Mouse (Mus musculus) CH12.LX (cell line): ENCODE data around the gene Ppp2r5c. TPM values are rescaled to one million over a fixed set of nuclear protein-coding genes. Genes with fewer than 3 reads are reported as not detected.

ENCODE experiments used
- DNase-seq: peaks from one replicate; pipeline ENCODE4 v3.0.0-alpha.2; 2013; ENCODE audit errors: extremely low read depth
- H3K27ac ChIP-seq: 2 replicates; pipeline ENCODE4 v1.5.1; 2012; ENCODE audit warnings: low read depth, mild to moderate bottlenecking, control low read depth, moderate library complexity; ENCODE audit not compliant: insufficient read depth
- H3K27me3 ChIP-seq: replicated peaks from 2 replicates; pipeline ENCODE3; 2012; ENCODE audit warnings: inconsistent platforms
- H3K36me3 ChIP-seq, 2 experiments: replicated peaks in 1 of 2; 2 replicates each; pipeline versions ENCODE3 to v1.6.1; 2012; ENCODE audit warnings: inconsistent platforms in 1 of 2, low read length in 1 of 2, mild to moderate bottlenecking in 1 of 2, mixed read lengths in 1 of 2, moderate library complexity in 1 of 2; ENCODE audit not compliant: control insufficient read depth in 1 of 2, insufficient read depth in 1 of 2
- H3K4me1 ChIP-seq, 2 experiments: 2 replicates each; pipeline ENCODE4 v1.6.1; 2012; ENCODE audit warnings: inconsistent platforms in 1 of 2, moderate library complexity in 1 of 2; ENCODE audit not compliant: insufficient read depth in 2 of 2, control insufficient read depth in 1 of 2
- H3K4me2 ChIP-seq: 2 replicates; pipeline ENCODE4 v1.6.1; 2012; ENCODE audit warnings: low read depth, mild to moderate bottlenecking, control low read depth; ENCODE audit not compliant: poor library complexity, insufficient read depth, severe bottlenecking
- H3K4me3 ChIP-seq, 3 experiments: fragments of 150-350 bp in 1 of 3; sonication (generic) in 1 of 3; replicated peaks in 1 of 3; 2 replicates each; pipeline versions ENCODE3 to v1.5.1; 2011 to 2012; ENCODE audit warnings: low read depth in 2 of 3, low read length in 2 of 3, mild to moderate bottlenecking in 2 of 3, moderate library complexity in 2 of 3, control low read depth in 1 of 3, improper control_type of control experiment in 1 of 3, inconsistent platforms in 1 of 3, mixed read lengths in 1 of 3; ENCODE audit not compliant: poor library complexity in 1 of 3
- H3K79me2 ChIP-seq: replicated peaks from 2 replicates; pipeline ENCODE4 v1.6.1; 2012; ENCODE audit warnings: mild to moderate bottlenecking, moderate library complexity; ENCODE audit not compliant: control insufficient read depth, poor library complexity, insufficient read depth, severe bottlenecking; ENCODE audit errors: extremely low read depth
- H3K9ac ChIP-seq: 2 replicates; pipeline ENCODE4 v1.6.1; 2012; ENCODE audit warnings: low read depth, mild to moderate bottlenecking, control low read depth, moderate library complexity; ENCODE audit not compliant: insufficient read depth
- H3K9me3 ChIP-seq: replicated peaks from 2 replicates; pipeline ENCODE3; 2012; ENCODE audit warnings: low read length, inconsistent platforms, mixed read lengths
- BHLHE40 ChIP-seq: IDR thresholded peaks from 2 replicates; pipeline ENCODE4 v1.6.1; 2011; ENCODE audit warnings: mild to moderate bottlenecking, low read depth, low read length, improper control_type of control experiment
- EP300 ChIP-seq: IDR thresholded peaks from 2 replicates; pipeline ENCODE4 v1.6.1; 2011; ENCODE audit warnings: low read length, improper control_type of control experiment
- GABPA ChIP-seq: IDR thresholded peaks from 2 replicates; pipeline ENCODE4 v1.6.1; 2012; ENCODE audit warnings: low read depth, low read length, improper control_type of control experiment, inconsistent platforms; ENCODE audit not compliant: insufficient replicate concordance
- JUN ChIP-seq: IDR thresholded peaks from 2 replicates; pipeline ENCODE4 v1.6.1; 2011; ENCODE audit warnings: low read depth, mild to moderate bottlenecking, low read length, improper control_type of control experiment, moderate library complexity; ENCODE audit not compliant: insufficient read depth
- JUND ChIP-seq: conservative IDR thresholded peaks from 2 replicates; pipeline ENCODE4 v1.6.1; 2011; ENCODE audit warnings: low read depth, low read length, improper control_type of control experiment
- KAT2A ChIP-seq: IDR thresholded peaks from 2 replicates; pipeline ENCODE4 v1.6.1; 2012; ENCODE audit warnings: low read length, improper control_type of control experiment, inconsistent platforms; ENCODE audit not compliant: insufficient replicate concordance
- MAZ ChIP-seq: IDR thresholded peaks from 2 replicates; pipeline ENCODE4 v1.6.1; 2012; ENCODE audit warnings: low read depth, mild to moderate bottlenecking, inconsistent platforms, low read length, improper control_type of control experiment, moderate library complexity
- MYC ChIP-seq: IDR thresholded peaks from 2 replicates; pipeline ENCODE4 v1.6.1; 2011; ENCODE audit warnings: low read depth, mild to moderate bottlenecking, improper control_type of control experiment, low read length
- NELFE ChIP-seq: IDR thresholded peaks from 2 replicates; pipeline ENCODE4 v1.6.1; 2011; ENCODE audit warnings: low read depth, low read length, improper control_type of control experiment
- POLR2AphosphoS2 ChIP-seq: IDR thresholded peaks from 2 replicates; pipeline ENCODE4 v1.6.1; 2011; ENCODE audit warnings: low read depth, low read length, improper control_type of control experiment
- SIN3A ChIP-seq: IDR thresholded peaks from 2 replicates; pipeline ENCODE4 v1.6.1; 2012; ENCODE audit warnings: low read length, improper control_type of control experiment, inconsistent platforms
- TCF12 ChIP-seq: IDR thresholded peaks from 2 replicates; pipeline ENCODE4 v1.6.1; 2014; ENCODE audit warnings: low read depth, mild to moderate bottlenecking, inconsistent platforms, low read length, improper control_type of control experiment
- UBTF ChIP-seq: IDR thresholded peaks from 2 replicates; pipeline ENCODE4 v1.6.1; 2012; ENCODE audit warnings: low read depth, mild to moderate bottlenecking, inconsistent platforms, low read length, improper control_type of control experiment, moderate library complexity
- USF1 ChIP-seq: IDR thresholded peaks from 2 replicates; pipeline ENCODE4 v1.6.1; 2014; ENCODE audit warnings: low read depth, mild to moderate bottlenecking, inconsistent platforms, low read length, improper control_type of control experiment
- USF2 ChIP-seq: conservative IDR thresholded peaks from 2 replicates; pipeline ENCODE4 v1.6.1; 2011; ENCODE audit warnings: low read depth, low read length, improper control_type of control experiment
- ZC3H11A ChIP-seq: IDR thresholded peaks from 2 replicates; pipeline ENCODE4 v1.6.1; 2012; ENCODE audit warnings: low read depth, mild to moderate bottlenecking, inconsistent platforms, low read length, improper control_type of control experiment
- ZKSCAN1 ChIP-seq: IDR thresholded peaks from 2 replicates; pipeline ENCODE4 v1.6.1; 2012; ENCODE audit warnings: low read depth, inconsistent platforms, low read length, improper control_type of control experiment, borderline replicate concordance
- ZNF384 ChIP-seq: IDR thresholded peaks from 2 replicates; pipeline ENCODE4 v1.6.1; 2012; ENCODE audit warnings: low read depth, low read length, improper control_type of control experiment, inconsistent platforms
- dilution Hi-C: fragments of 300-500 bp; cut with MboI; formaldehyde crosslinking; loops from 2 replicates; pipeline ENCODE4 v1.14.3; 2020; ENCODE audit warnings: low sequenced_read_pairs; ENCODE audit not compliant: extremely low pct_unique_long_range_greater_than_20kb, extremely low pct_ligation_motif_present
- in situ Hi-C: fragments of 300-500 bp; cut with MboI; formaldehyde crosslinking; loops from 3 replicates; pipeline ENCODE4 v1.14.3; 2019; ENCODE audit warnings: low sequenced_read_pairs, low pct_ligation_motif_present, low pct_unique_long_range_greater_than_20kb, mixed read lengths
- polyA plus RNA-seq: library from polyadenylated mRNA; unstranded; fragments of >175 nt; gene quantifications from 2 replicates; pipeline ENCODE4 v1.2.1, GENCODE M21; 2012; ENCODE audit warnings: low read depth; ENCODE audit not compliant: insufficient read length
- total RNA-seq, 2 experiments: library from RNA; depleted of rRNA; stranded (reverse); fragments of 300-350 nt in 1 of 2; fragments of >200 nt in 1 of 2; gene quantifications; 2 replicates each; pipeline ENCODE4 v1.2.3; 2012 to 2014

The Ppp2r5c gene
- total and polyA plus RNA-seq, 3 experiments: 71.6 to 111 (median 97.7) TPM

GRCm38 (mm10) chr12:110421361-110421760, 25.6 kb upstream of the Ppp2r5c start:
- no peak for DNase-seq
- H3K9ac ChIP-seq: no peak overlapping the region
- in situ Hi-C loops: no loop called here
- H3K27me3 ChIP-seq: peaks cover 14% of the 10 kb centered on the region
- H3K4me1 ChIP-seq: peaks cover 6 to 10% of the 10 kb centered on the region in 2 experiments; a peak in 3 of 4 replicates
- H3K4me3 ChIP-seq: no peak overlapping the region
- no peaks in the 10 kb centered on the region for H3K79me2 ChIP-seq
- dilution Hi-C loops: no loop called here
- no peak overlapping the region for H3K4me2 ChIP-seq
- no peaks in the 10 kb centered on the region for H3K9me3 ChIP-seq
- TF ChIP-seq KAT2A: no peak
- no peak for TF ChIP-seq EP300
- TF ChIP-seq JUND: no peak
- no peak for TF ChIP-seq SIN3A
- TF ChIP-seq TCF12: no peak
- TF ChIP-seq USF1: no peak
- TF ChIP-seq BHLHE40: no peak
- no peak for TF ChIP-seq USF2
- TF ChIP-seq NELFE: no peak
- TF ChIP-seq POLR2AphosphoS2: no peak
- no peak for TF ChIP-seq MAZ
- no peak for TF ChIP-seq JUN
- TF ChIP-seq UBTF: no peak
- TF ChIP-seq ZC3H11A: no peak
- no peak for TF ChIP-seq MYC
- TF ChIP-seq GABPA: no peak
- TF ChIP-seq ZNF384: no peak
- no peaks in the 10 kb centered on the region for H3K36me3 ChIP-seq
- H3K27ac ChIP-seq: no peak overlapping the region

GRCm38 (mm10) chr12:110424008-110424704, 22.8 kb upstream of the Ppp2r5c start:
- Histone ChIP-seq H3K4me1 (no peaks in the 10 kb centered on the region), H3K4me2 (no peak overlapping the region), H3K36me3 (no peaks in the 10 kb centered on the region), H3K27me3 (peaks cover 2% of the 10 kb centered on the region), H3K79me2 (no peaks in the 10 kb centered on the region), H3K9me3 (no peaks in the 10 kb centered on the region), H3K9ac (no peak overlapping the region), H3K4me3 (no peak overlapping the region), H3K27ac (no peak overlapping the region)
- in situ Hi-C loops (no loop called here), dilution Hi-C loops (no loop called here)
- DNase-seq: no peak
- TF ChIP-seq ZKSCAN1: no peak
